Comparison of ENCODE assay signal across 9 mouse cellular contexts in the genomic region with DNA sequence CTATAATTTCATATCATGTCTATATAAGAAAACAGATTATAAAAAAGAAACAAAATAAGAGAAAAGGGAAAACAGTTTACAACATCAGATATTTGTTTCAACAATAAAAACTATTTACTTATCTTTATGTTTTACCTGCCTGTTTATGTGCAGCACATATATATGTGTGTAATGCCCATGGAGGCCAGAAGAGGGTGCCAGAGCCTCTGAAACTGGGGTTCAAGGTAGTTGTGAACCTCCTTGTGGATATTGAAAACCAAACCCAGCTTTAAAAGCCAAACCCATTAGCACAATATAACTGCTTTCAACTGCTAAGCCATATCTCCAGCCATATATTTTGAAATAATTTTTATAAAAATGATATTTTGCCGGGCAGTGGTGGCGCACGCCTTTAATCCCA. TPM values are rescaled to one million over a fixed set of nuclear protein-coding genes. Genes with fewer than 3 reads are reported as not detected.
DNase-seq lines count a peak whose midpoint lies in the region; ATAC-seq and TF ChIP-seq lines count a peak whose summit lies in the region.
"Had no signal": no experiment of that assay in that cellular context is flagged by ENCODE, and none has a peak within 500 bp of the region (broad histone marks: within the 10 kb centered on the region; RNA-seq: fewer than 3 reads in every experiment).

No protein-coding gene starts in this region.

- H3K4me1 ChIP-seq in hindbrain, embryonic 11.5 days (replicated peaks; ENCODE audit: control insufficient read depth, insufficient read depth, low read length), result no peaks in the 10 kb centered on the region
- no peaks in the 10 kb centered on the region for H3K4me1 ChIP-seq in hindbrain, embryonic 13.5 days (replicated peaks)
- no peaks in the 10 kb centered on the region for H3K4me1 ChIP-seq in midbrain, postnatal 0 days (ENCODE audit: insufficient read depth, low read length)

- H3K4me2 ChIP-seq in hindbrain, embryonic 11.5 days (replicated peaks; ENCODE audit: low read depth, low read length), result no peak overlapping the region
- H3K4me2 ChIP-seq in hindbrain, embryonic 13.5 days, result no peak overlapping the region
- no peak overlapping the region for H3K4me2 ChIP-seq in midbrain, postnatal 0 days (ENCODE audit: low read depth, low read length, poor library complexity, severe bottlenecking)
- H3K4me2 ChIP-seq: embryonic facial prominence, embryonic 13.5 days had no signal

- H3K9me3 ChIP-seq in hindbrain, embryonic 11.5 days (ENCODE audit: control insufficient read depth, low read length), result no peaks in the 10 kb centered on the region
- H3K9me3 ChIP-seq in hindbrain, embryonic 13.5 days, result no peaks in the 10 kb centered on the region
- H3K9me3 ChIP-seq in midbrain, postnatal 0 days (ENCODE audit: low read length), result no peaks in the 10 kb centered on the region
- H3K9me3 ChIP-seq: embryonic facial prominence, embryonic 13.5 days had no signal

- TF ChIP-seq CTCF in midbrain, postnatal 0 days (IDR thresholded peaks at IDR 0.05), result peak; percentile 60

- peak; percentile 67 for DNase-seq in hindbrain, embryonic 11.5 days (ENCODE audit: low spot score)
- peak; percentile 68 for DNase-seq in 416B (ENCODE audit: low read depth)
- peak; percentile 69 for DNase-seq in NIH3T3 (ENCODE audit: low read depth)
- DNase-seq in embryo, embryonic 9.5 days (ENCODE audit: extremely low spot score), result peak; percentile 61
- peak; percentile 67 to 84 for DNase-seq in kidney, postnatal 25 days
- DNase-seq in midbrain, postnatal 0 days (ENCODE audit: low spot score), result peak; percentile 32
- no peak for DNase-seq in Muller cell, postnatal 12 days (ENCODE audit: inconsistent ontology term)

- H3K27ac ChIP-seq in hindbrain, embryonic 11.5 days (ENCODE audit: low read depth, low read length), result no peak overlapping the region
- H3K27ac ChIP-seq in hindbrain, embryonic 13.5 days, result no peak overlapping the region
- no peak overlapping the region for H3K27ac ChIP-seq in midbrain, postnatal 0 days (ENCODE audit: low read depth, low read length)
- H3K27ac ChIP-seq: embryonic facial prominence, embryonic 13.5 days had no signal

- H3K4me3 ChIP-seq in hindbrain, embryonic 11.5 days (ENCODE audit: low read depth, low read length), result no peak overlapping the region
- no peak overlapping the region for H3K4me3 ChIP-seq in hindbrain, embryonic 13.5 days
- no peak overlapping the region for H3K4me3 ChIP-seq in midbrain, postnatal 0 days (ENCODE audit: low read depth, low read length)
- H3K4me3 ChIP-seq: embryonic facial prominence, embryonic 13.5 days had no signal

- H3K27me3 ChIP-seq in hindbrain, embryonic 11.5 days (ENCODE audit: control insufficient read depth, insufficient read depth, low read length), result no peaks in the 10 kb centered on the region
- no peaks in the 10 kb centered on the region for H3K27me3 ChIP-seq in hindbrain, embryonic 13.5 days
- H3K27me3 ChIP-seq in midbrain, postnatal 0 days (ENCODE audit: insufficient read depth, low read length), result no peaks in the 10 kb centered on the region
- H3K27me3 ChIP-seq: embryonic facial prominence, embryonic 13.5 days had no signal

- no peak for ATAC-seq in hindbrain, embryonic 11.5 days (ENCODE audit: low FRiP score)
- no peak for ATAC-seq in hindbrain, embryonic 13.5 days (ENCODE audit: low FRiP score)
- no peak for ATAC-seq in midbrain, postnatal 0 days (ENCODE audit: low FRiP score)

- H3K9ac ChIP-seq in hindbrain, embryonic 11.5 days (ENCODE audit: low read depth, low read length), result no peak overlapping the region
- H3K9ac ChIP-seq in hindbrain, embryonic 13.5 days, result no peak overlapping the region
- no peak overlapping the region for H3K9ac ChIP-seq in midbrain, postnatal 0 days (replicated peaks; ENCODE audit: low read length, poor library complexity, severe bottlenecking)
- H3K9ac ChIP-seq: embryonic facial prominence, embryonic 13.5 days had no signal

- WGBS in hindbrain, embryonic 11.5 days, result 76% methylated on average over 3 of the region's 3 CpGs
- WGBS in hindbrain, embryonic 13.5 days, result 80% methylated on average over 3 of the region's 3 CpGs
- 78% methylated on average over 3 of the region's 3 CpGs for WGBS in midbrain, postnatal 0 days

- no peaks in the 10 kb centered on the region for H3K36me3 ChIP-seq in hindbrain, embryonic 11.5 days (ENCODE audit: control insufficient read depth, insufficient read depth, low read length)
- no peaks in the 10 kb centered on the region for H3K36me3 ChIP-seq in hindbrain, embryonic 13.5 days
- H3K36me3 ChIP-seq in midbrain, postnatal 0 days (ENCODE audit: insufficient read depth, low read length), result no peaks in the 10 kb centered on the region
- H3K36me3 ChIP-seq: embryonic facial prominence, embryonic 13.5 days had no signal

RNA-seq across cellular contexts. Expression of a gene that starts 27.5 kb away (rescaled TPM):
- 4.3 and 6.5 TPM in 2 replicates for polyA plus RNA-seq in hindbrain, embryonic 11.5 days (2014; fragmentation: Nextera tagmentation; extraction: Ambion mirVana)
- polyA plus RNA-seq in hindbrain, embryonic 13.5 days (2015; fragmentation: Nextera tagmentation; extraction: Ambion mirVana), result 8.7 TPM in 2 replicates
- 23.0 and 38.6 TPM in 2 replicates for total RNA-seq in midbrain, postnatal 0 days (2014; rRNA removed)
- 10.1 and 13.7 TPM in 2 replicates for polyA plus RNA-seq in midbrain, postnatal 0 days (2015; fragmentation: Nextera tagmentation; extraction: Ambion mirVana)

RNA-seq across cellular contexts. Expression of a gene that starts 33.9 kb away (rescaled TPM):
- 34.7 and 37.6 TPM in 2 replicates for polyA plus RNA-seq in hindbrain, embryonic 11.5 days (2014; fragmentation: Nextera tagmentation; extraction: Ambion mirVana)
- polyA plus RNA-seq in hindbrain, embryonic 13.5 days (2015; fragmentation: Nextera tagmentation; extraction: Ambion mirVana), result 26.6 and 33.6 TPM in 2 replicates
- total RNA-seq in midbrain, postnatal 0 days (2014; rRNA removed), result 12.3 and 14.9 TPM in 2 replicates
- polyA plus RNA-seq in midbrain, postnatal 0 days (2015; fragmentation: Nextera tagmentation; extraction: Ambion mirVana), result 10.1 and 10.6 TPM in 2 replicates
